In the genomic region with DNA sequence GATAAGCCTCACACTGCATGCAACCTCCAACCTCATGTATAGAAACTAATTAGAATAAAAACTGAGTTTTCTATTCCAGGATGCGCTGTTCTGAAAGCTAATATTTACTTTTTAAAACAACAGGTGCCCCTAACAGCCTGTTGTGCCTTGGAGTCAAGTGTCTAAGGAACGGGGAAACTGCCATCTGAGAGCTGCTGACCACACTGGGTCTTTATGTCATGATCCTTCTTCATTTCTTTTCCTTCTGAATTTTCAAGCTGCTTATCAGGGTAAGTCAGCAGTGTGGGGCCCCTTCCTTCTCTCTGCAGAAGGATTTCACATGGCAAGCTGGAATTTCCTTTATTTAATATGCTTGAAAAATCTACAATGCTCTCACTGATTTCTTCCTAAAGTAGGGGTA, we compare ENCODE assay signal across 22 mouse cellular contexts.
"Had no signal": no experiment of that assay in that cellular context is flagged by ENCODE, and none has a peak within 500 bp of the region (broad histone marks: within the 10 kb centered on the region; RNA-seq: fewer than 3 reads in every experiment).

No protein-coding gene starts in this region.

- H3K9me3 ChIP-seq: kidney, embryonic 15.5 days; limb, embryonic 12.5 days; limb, embryonic 15.5 days; midbrain, embryonic 13.5 days; neural tube, embryonic 13.5 days; stomach, embryonic 15.5 days had no signal

- H3K4me3 ChIP-seq: kidney, embryonic 15.5 days; limb, embryonic 12.5 days; limb, embryonic 15.5 days; midbrain, embryonic 13.5 days; myocyte; neural tube, embryonic 13.5 days; stomach, embryonic 15.5 days had no signal

- ATAC-seq: liver, postnatal 0 days; lung, postnatal 0 days; midbrain, embryonic 13.5 days; midbrain, embryonic 16.5 days had no signal

- H3K4me2 ChIP-seq: kidney, embryonic 15.5 days; limb, embryonic 12.5 days; limb, embryonic 15.5 days; liver, embryonic 11.5 days; lung, embryonic 14.5 days; midbrain, embryonic 13.5 days; neural tube, embryonic 13.5 days; stomach, embryonic 15.5 days had no signal

- H3K27me3 ChIP-seq: kidney, embryonic 15.5 days; limb, embryonic 12.5 days; limb, embryonic 15.5 days; midbrain, embryonic 13.5 days; neural tube, embryonic 13.5 days; stomach, embryonic 15.5 days had no signal

- H3K9ac ChIP-seq: kidney, embryonic 15.5 days; limb, embryonic 12.5 days; limb, embryonic 15.5 days; liver, embryonic 14.5 days; liver, postnatal 0 days; lung, embryonic 14.5 days; midbrain, embryonic 13.5 days; neural tube, embryonic 13.5 days; stomach, embryonic 15.5 days had no signal

- H3K27ac ChIP-seq: kidney, embryonic 15.5 days; limb, embryonic 12.5 days; limb, embryonic 15.5 days; liver, embryonic 14.5 days; macrophage; midbrain, embryonic 13.5 days; neural tube, embryonic 13.5 days; stomach, embryonic 15.5 days had no signal

- DNase-seq: kidney, adult 8-10 months; kidney, postnatal 10 days; kidney, postnatal 36 days; left cerebral cortex, postnatal 4 days; liver, postnatal 0 days; lung, embryonic 14.5 days; retina, postnatal 1 day; right cerebral cortex, postnatal 25 days; spleen, adult 18-20 months; thymus, postnatal 25 days had no signal

- H3K36me3 ChIP-seq: kidney, embryonic 15.5 days; limb, embryonic 12.5 days; limb, embryonic 15.5 days; midbrain, embryonic 13.5 days; neural tube, embryonic 13.5 days; stomach, embryonic 15.5 days had no signal

- H3K4me1 ChIP-seq: limb, embryonic 12.5 days; midbrain, embryonic 13.5 days; stomach, embryonic 15.5 days had no signal
